Mouse (Mus musculus) limb, embryonic 10.5 days (tissue): ENCODE data around the gene Jakmip3. TPM values are rescaled to one million over a fixed set of nuclear protein-coding genes. Genes with fewer than 3 reads are reported as not detected.

Source experiments
- DNase-seq: peaks from one replicate; pipeline ENCODE4 v3.0.0-alpha.2; 2017; ENCODE audit warnings: low spot score
- H3K27ac ChIP-seq: fragments of 300-500 bp; sonication (generic); 2 replicates; pipeline ENCODE4 v1.5.1; 2016; ENCODE audit warnings: mild to moderate bottlenecking
- H3K27me3 ChIP-seq: fragments of 300-500 bp; sonication (generic); 2 replicates; pipeline ENCODE4 v1.6.1; 2016; ENCODE audit warnings: low read depth, mild to moderate bottlenecking; ENCODE audit not compliant: poor library complexity, severe bottlenecking
- H3K36me3 ChIP-seq: fragments of 300-500 bp; sonication (generic); 2 replicates; pipeline ENCODE4 v1.6.1; 2016; ENCODE audit warnings: mild to moderate bottlenecking, moderate library complexity
- H3K4me1 ChIP-seq: fragments of 300-500 bp; sonication (generic); 2 replicates; pipeline ENCODE4 v1.6.1; 2016
- H3K4me3 ChIP-seq: fragments of 300-500 bp; sonication (generic); 2 replicates; pipeline ENCODE4 v1.5.1; 2016; ENCODE audit warnings: mild to moderate bottlenecking, moderate library complexity
- H3K9me3 ChIP-seq: fragments of 300-500 bp; sonication (generic); replicated peaks from 2 replicates; pipeline ENCODE4 v1.6.1; 2016; ENCODE audit warnings: mild to moderate bottlenecking
- WGBS: fragments of 180-500 bp; shearing (Covaris S2); methylation state at CpG from one replicate; pipeline ENCODE4 v1.1.7; 2016; 5-methylcytosine and 5-hydroxymethylcytosine counted together
- polyA plus RNA-seq: library from polyadenylated mRNA; unstranded; fragments of >200 nt; fragmentation: Nextera tagmentation; extraction: Ambion mirVana; gene quantifications from 2 replicates; pipeline ENCODE4 v1.2.1, GENCODE M21; 2016

The Jakmip3 gene
- polyA plus RNA-seq, 1 experiment from 2014 or later: 0.15 TPM

DNA sequence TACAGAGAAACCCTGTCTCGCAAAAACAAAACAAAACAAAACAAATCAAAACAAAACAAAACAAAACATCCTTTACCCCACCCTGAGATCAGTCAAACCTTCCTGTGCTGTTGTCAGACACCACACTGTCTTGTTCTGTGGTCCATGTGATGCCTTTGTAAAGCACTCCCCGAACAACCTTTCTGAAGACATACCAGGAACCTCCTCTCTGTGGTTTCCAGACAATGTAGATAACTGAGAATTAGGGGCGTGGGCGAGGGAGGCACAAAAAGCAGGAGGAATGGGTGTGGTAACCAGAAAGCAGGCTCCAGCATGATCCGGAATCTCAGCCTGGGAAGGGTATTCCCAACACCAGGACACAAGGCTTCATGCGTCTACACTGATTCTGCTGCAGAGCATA lies 74.6 kb downstream of the Jakmip3 start:
- peaks cover 61% of the 10 kb centered on the region for H3K4me1 ChIP-seq
- H3K4me3 ChIP-seq: no peak overlapping the region
- H3K27me3 ChIP-seq: 0 out of 2 replicates have a peak, but pooled peaks cover 4% of the 10 kb centered on the region
- DNase-seq: no peak
- 87% methylated on average over 6 of the region's 6 CpGs for WGBS
- H3K36me3 ChIP-seq: no peaks in the 10 kb centered on the region
- H3K9me3 ChIP-seq: no peaks in the 10 kb centered on the region
- peak overlapping the region; percentile 78; the same call in 1 of the 2 replicates for H3K27ac ChIP-seq

DNA sequence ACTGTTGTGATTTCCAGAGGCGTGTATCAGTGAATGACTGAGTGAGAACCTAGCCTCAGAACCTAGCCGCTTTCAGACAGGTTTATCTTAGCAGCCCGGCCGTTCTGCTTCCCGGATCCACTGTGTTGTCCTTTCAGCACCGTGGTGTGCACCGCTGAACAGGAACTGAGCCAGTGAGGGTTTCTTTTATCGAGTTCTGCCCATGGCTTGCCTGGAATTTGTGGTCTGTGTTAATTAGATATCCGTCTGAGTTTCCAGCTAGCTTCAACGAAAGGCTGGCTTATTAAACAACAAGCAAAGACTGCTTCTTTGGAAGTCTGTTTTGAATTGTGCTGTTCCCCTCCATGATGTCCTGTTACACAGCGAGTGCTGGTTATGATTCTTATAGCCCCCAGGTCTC lies 75.8 kb downstream of the Jakmip3 start:
- H3K27me3 ChIP-seq: 0 out of 2 replicates have a peak, but pooled peaks cover 4% of the 10 kb centered on the region
- DNase-seq: no peak
- H3K27ac ChIP-seq: peak overlapping the region; percentile 78

DNA sequence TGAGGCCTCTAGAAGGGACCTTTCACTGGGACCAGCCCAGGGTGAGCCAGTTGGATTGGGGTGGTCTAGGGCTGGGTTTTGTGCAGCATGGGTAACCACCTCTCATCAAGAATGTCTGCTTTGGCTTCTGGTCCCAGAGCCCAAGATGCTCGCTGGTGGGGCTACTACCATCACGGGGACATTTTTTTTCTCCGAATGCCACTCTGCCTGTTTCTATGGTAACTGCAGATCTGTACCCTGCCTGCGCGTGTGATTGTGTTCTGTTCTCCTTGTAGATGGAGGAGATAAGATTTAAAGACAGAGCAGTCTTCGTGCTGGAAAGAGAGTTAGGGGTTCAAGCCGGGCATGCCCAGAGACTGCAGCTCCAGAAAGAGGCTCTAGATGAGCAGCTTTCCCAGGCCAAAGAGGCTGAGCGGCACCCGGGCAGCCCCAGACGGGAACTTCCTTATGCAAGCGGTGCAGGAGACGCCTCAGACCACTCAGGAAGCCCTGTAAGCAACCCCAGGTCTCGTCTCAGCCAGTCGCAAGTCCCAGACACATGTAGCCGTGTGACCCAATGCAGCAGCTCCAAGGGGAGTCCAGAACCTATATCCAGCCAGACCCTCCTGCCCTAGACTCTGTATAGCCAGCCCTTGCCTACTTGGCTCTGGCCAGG lies 76.8 kb downstream of the Jakmip3 start:
- H3K4me3 ChIP-seq: no peak overlapping the region
- H3K36me3 ChIP-seq: no peaks in the 10 kb centered on the region
- H3K4me1 ChIP-seq: peaks cover 62% of the 10 kb centered on the region
- no peaks in the 10 kb centered on the region for H3K9me3 ChIP-seq
- DNase-seq: no peak
- H3K27ac ChIP-seq: peak overlapping the region; percentile 78; the same call in 1 of the 2 replicates
- 0 out of 2 replicates have a peak, but pooled peaks cover 4% of the 10 kb centered on the region for H3K27me3 ChIP-seq
- 84% methylated on average over 15 of the region's 15 CpGs for WGBS

More for the DNA sequence above, 75.8 kb downstream of the Jakmip3 start:
- no peaks in the 10 kb centered on the region for H3K36me3 ChIP-seq
- H3K9me3 ChIP-seq: no peaks in the 10 kb centered on the region
- H3K4me3 ChIP-seq: no peak overlapping the region
- H3K4me1 ChIP-seq: peaks cover 72% of the 10 kb centered on the region
- WGBS: 74% methylated on average over 11 of the region's 11 CpGs

DNA sequence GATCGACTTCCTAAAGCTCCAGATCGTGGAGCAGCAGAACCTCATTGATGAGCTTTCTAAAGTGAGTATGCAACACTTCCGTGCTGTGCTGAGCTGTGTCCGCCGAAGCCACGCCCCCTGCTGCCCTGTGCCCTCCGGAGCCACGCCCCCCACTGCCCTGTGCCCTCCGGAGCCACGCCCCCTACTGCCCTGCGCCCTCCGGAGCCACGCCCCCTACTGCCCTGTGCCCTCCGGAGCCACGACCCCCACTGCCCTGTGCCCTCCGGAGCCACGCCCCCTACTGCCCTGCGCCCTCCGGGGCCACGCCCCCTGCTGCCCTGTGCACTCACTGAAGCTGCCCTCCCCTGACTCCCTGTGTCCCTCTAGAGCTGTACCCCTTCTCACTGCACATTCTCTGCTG lies 80.4 kb downstream of the Jakmip3 start:
- Histone ChIP-seq H3K4me1 (peaks cover 31% of the 10 kb centered on the region), H3K9me3 (no peaks in the 10 kb centered on the region), H3K36me3 (no peaks in the 10 kb centered on the region), H3K4me3 (peak overlapping the region; percentile 37), H3K27ac (no peak overlapping the region; the same call in 1 of the 2 replicates), H3K27me3 (0 out of 2 replicates have a peak, but pooled peaks cover 4% of the 10 kb centered on the region)
- 11% methylated on average over 20 of the region's 20 CpGs for WGBS
- DNase-seq: no peak

DNA sequence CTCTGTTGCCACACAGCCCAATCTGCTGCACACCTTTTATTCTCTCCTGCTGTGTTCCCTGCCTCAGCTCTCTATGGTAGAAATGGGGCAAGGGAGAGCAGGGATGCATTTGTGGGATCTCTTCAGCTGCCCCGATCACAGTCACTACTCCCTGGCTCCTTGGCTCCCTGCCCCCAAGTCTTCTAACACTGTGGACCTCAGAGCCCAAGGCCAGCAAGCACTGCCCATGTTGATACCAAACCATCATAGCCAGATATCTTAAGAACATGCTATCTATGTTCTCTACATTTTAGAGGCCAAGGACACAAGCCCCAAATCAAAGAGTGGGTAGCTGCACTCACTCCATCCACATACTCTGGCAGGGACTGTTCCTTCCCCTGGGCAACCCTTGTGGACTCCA lies 80.8 kb downstream of the Jakmip3 start:
- Histone ChIP-seq H3K9me3 (no peaks in the 10 kb centered on the region), H3K27ac (no peak overlapping the region), H3K4me3 (0 out of 2 replicates have a peak overlapping the region, but pooled peaks have one; percentile 37), H3K36me3 (no peaks in the 10 kb centered on the region), H3K4me1 (peaks cover 26% of the 10 kb centered on the region), H3K27me3 (0 out of 2 replicates have a peak, but pooled peaks cover 4% of the 10 kb centered on the region)
- DNase-seq: no peak
- WGBS: 66% methylated on average over 1 of the region's 1 CpGs

DNA sequence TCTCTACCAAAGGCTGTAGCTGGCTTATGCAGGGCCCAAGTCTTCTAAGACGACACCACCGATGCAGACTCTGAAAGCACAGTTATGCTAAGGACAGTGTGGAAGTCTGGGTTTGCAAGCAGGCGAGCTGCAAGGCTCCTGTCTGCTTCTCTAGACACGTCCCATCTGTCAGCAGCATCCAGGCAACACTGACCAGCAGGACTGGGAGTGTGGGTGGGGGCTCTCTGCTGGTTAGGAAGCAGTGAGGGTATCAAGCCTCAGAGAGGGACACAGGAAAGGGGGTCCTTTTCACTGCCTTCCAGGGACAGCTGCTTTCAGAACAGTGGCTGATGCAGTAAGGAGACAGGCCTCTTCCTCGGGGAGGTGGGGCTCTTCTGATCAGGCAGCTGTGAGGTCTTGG lies 86.6 kb downstream of the Jakmip3 start:
- H3K27ac ChIP-seq: no peak overlapping the region
- no peaks in the 10 kb centered on the region for H3K9me3 ChIP-seq
- H3K4me1 ChIP-seq: 0 out of 2 replicates have a peak, but pooled peaks cover 2% of the 10 kb centered on the region
- WGBS: 66% methylated on average over 5 of the region's 5 CpGs
- H3K36me3 ChIP-seq: no peaks in the 10 kb centered on the region
- no peaks in the 10 kb centered on the region for H3K27me3 ChIP-seq
- no peak for DNase-seq
- H3K4me3 ChIP-seq: no peak overlapping the region

DNA sequence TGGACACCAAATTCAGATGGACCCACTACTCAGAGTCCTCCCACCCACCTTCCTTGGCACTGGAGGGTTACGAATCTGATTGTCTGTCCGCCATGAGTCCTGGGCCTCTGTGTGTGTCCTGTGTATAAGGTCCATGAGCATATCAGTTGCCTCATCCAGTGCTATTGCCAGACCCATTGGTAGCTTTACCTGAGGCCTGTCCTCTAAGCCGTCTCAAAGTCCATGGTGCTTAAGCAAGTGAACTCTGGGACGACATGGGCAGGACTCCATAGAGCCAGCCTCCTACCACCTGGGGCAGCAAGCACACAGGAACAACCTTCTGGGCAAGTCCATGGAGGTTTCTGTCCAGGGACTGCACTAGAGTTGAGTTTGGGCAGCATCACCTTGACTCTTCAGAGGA lies 90.7 kb downstream of the Jakmip3 start:
- 0 out of 2 replicates have a peak overlapping the region, but pooled peaks have one; percentile 17 for H3K27ac ChIP-seq
- no peak overlapping the region for H3K4me3 ChIP-seq
- no peak for DNase-seq
- 88% methylated on average over 4 of the region's 4 CpGs for WGBS
- no peaks in the 10 kb centered on the region for H3K9me3 ChIP-seq
- H3K4me1 ChIP-seq: 0 out of 2 replicates have a peak, but pooled peaks cover 2% of the 10 kb centered on the region
- no peaks in the 10 kb centered on the region for H3K27me3 ChIP-seq
- no peaks in the 10 kb centered on the region for H3K36me3 ChIP-seq

DNA sequence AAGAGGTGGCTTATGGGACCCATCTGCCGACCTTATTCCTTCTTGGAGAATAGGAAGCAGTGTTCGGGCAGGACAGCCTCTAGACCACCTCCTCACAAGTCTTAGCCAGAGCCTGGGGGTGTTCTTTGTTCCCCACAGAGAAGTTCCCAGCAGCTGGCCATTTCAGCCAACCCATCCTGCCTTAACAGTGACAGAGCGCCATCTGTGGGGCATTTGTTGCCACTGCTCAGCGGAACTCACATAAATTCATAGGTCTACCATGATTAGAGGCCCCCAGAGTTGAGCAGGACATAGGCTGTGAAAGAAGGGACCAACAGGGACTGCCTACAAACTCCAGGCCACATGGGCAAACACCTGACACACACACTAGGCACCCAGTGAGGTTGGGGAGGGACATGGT lies 122.9 kb downstream of the Jakmip3 start:
- H3K4me1 ChIP-seq: no peaks in the 10 kb centered on the region
- H3K27ac ChIP-seq: no peak overlapping the region
- DNase-seq: no peak
- peaks cover 4% of the 10 kb centered on the region; the same call in 1 of the 2 replicates for H3K27me3 ChIP-seq
- H3K4me3 ChIP-seq: no peak overlapping the region
- H3K9me3 ChIP-seq: no peaks in the 10 kb centered on the region
- H3K36me3 ChIP-seq: no peaks in the 10 kb centered on the region
- WGBS: 55% methylated on average over 4 of the region's 4 CpGs

DNA sequence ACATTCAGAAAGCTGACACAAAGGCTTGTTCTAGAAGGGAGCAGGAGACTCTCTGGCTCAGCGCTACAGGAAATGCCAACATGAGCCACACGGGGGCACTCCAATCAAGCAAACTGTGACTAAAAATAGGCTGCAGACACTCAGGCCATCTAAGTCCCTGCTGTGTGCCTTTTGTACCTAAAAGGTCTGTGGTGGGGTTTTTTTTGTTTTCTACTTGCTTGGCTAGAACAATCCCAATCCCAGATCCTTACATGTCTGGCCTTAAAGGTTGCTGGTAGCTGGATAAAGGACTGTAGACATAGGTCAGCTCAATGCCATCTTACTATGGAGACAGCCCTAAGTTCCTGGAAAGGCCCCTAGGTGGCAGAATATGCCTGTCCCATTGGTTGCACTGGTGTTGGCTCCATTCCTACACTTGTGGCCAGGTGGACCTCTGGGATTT lies 127.7 kb downstream of the Jakmip3 start:
- WGBS: 0% methylated on average over 2 of the region's 2 CpGs
- Histone ChIP-seq H3K9me3 (no peaks in the 10 kb centered on the region), H3K36me3 (no peaks in the 10 kb centered on the region), H3K4me1 (no peaks in the 10 kb centered on the region), H3K27ac (no peak overlapping the region), H3K27me3 (peaks cover 4% of the 10 kb centered on the region; the same call in 1 of the 2 replicates), H3K4me3 (no peak overlapping the region)
- peak; percentile 84 for DNase-seq

DNA sequence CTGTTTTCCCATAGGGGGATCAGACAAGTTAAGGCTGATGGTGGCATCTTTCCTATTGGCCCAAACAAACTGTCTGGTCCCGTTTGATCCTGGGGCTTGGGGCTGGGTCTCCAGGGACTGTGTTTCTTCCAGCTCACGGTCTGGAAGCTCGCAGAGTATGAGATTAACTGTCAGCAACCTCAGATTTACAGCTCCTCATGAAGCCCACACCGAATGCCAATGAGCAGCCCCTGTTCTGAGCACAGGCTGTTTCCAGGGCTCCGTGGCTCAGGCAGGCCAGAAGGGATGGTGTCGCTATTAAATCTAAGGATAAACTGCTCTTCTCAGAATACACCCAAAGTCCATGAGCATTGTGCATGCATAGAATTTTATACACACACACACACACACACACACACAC lies 133.7 kb downstream of the Jakmip3 start:
- H3K27me3 ChIP-seq: peaks cover 17% of the 10 kb centered on the region
- no peak overlapping the region for H3K4me3 ChIP-seq
- DNase-seq: no peak
- peaks cover 29% of the 10 kb centered on the region for H3K4me1 ChIP-seq
- no peak overlapping the region for H3K27ac ChIP-seq
- H3K9me3 ChIP-seq: no peaks in the 10 kb centered on the region
- no peaks in the 10 kb centered on the region for H3K36me3 ChIP-seq
- 26% methylated on average over 6 of the region's 6 CpGs for WGBS

DNA sequence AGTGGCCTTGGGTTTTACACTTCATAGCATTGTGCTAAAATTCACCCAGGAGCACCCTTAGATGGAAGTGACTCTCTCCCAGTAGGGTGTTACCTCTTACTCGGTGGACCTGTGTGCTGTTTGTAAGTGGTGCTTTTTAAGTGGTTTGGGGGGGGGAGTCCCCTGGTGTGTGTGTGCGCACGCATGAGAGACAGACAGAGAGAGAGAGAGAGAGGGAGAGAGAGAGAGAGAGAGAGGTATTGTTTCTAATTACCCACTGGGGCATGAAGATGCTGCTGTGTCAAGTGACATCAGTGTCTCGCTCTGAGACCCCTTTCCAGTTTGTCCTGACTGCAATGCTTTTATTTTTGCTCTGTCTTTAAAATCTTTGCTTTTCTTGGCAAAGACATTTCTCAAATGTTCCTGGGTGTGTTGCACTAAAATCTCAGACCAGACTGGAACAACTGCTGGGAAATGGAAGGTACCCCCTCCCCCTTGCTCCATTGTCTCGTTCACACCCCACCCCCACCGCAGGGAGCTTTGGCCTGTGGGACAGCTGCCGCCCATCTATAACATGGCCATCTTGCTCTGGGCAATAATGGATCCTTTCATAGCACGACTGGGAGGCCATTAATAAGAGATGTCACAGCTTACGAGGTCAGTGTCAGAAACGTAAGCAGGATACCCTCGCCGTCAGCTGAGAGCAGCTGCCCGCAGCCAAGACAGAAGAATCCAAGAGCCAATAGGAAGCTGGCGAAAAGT lies 134.7 kb downstream of the Jakmip3 start:
- no peak overlapping the region for H3K4me3 ChIP-seq
- 53% methylated on average over 14 of the region's 14 CpGs for WGBS
- H3K27me3 ChIP-seq: peaks cover 17% of the 10 kb centered on the region
- H3K9me3 ChIP-seq: no peaks in the 10 kb centered on the region
- peaks cover 29% of the 10 kb centered on the region for H3K4me1 ChIP-seq
- H3K36me3 ChIP-seq: no peaks in the 10 kb centered on the region
- no peak overlapping the region for H3K27ac ChIP-seq
- DNase-seq: no peak

DNA sequence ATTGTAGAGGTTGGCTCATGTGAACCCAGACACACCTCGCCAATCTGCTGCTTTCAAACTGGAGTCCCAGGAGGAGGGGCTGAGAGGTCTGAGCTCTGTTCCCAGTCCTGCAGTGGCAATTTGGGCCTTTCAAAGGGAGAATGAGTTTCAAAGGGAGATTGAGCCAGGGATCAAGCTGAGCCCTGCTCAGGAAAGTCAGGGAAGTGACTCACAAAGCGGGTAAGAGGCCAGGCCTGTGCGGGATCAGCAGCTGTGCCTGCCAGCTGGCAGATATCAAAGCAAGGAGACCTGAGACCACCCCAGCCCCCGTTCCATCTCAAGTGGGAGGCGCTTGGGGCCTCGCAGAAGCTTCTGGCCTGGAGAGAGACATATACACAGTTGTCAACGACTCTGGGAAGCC lies 136.8 kb downstream of the Jakmip3 start:
- H3K27ac ChIP-seq: peak overlapping the region; percentile 65; the same call in 1 of the 2 replicates
- 13% methylated on average over 7 of the region's 7 CpGs for WGBS
- DNase-seq: no peak
- no peaks in the 10 kb centered on the region for H3K36me3 ChIP-seq
- peaks cover 29% of the 10 kb centered on the region for H3K4me1 ChIP-seq
- H3K4me3 ChIP-seq: no peak overlapping the region
- peaks cover 17% of the 10 kb centered on the region for H3K27me3 ChIP-seq
- no peaks in the 10 kb centered on the region for H3K9me3 ChIP-seq

DNA sequence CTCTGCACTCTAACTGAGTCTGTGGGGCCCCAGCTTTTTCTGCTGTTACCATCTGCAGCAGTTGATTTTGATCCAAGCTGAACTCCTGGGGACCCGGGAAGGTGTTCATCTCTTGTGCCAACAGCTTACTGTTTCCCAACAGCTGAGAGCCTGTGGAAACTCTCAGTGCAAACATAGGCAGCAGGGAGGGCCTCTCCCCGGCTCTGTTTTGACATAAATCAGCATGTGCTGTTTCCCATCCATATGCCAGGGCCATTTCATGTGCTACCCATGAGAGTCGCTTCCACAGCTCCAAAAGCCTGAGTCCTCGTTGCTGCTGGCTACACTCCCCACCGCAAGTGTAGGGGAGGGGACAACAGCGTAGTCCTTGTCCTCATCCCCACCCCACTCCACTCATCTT lies 137.7 kb downstream of the Jakmip3 start:
- Histone ChIP-seq H3K27ac (no peak overlapping the region), H3K4me1 (peaks cover 29% of the 10 kb centered on the region), H3K36me3 (no peaks in the 10 kb centered on the region), H3K4me3 (no peak overlapping the region), H3K27me3 (peaks cover 17% of the 10 kb centered on the region), H3K9me3 (no peaks in the 10 kb centered on the region)
- 73% methylated on average over 6 of the region's 6 CpGs for WGBS
- no peak for DNase-seq
